Mouse (Mus musculus): ENCODE measurements around the gene Chd8.

GRCm38 (mm10) chr14:52190740-52191359 lies 66.7 kb downstream of the Chd8 start:
- TF ChIP-seq FLI1 (IDR thresholded peaks at IDR 0.05; ENCODE audit: low read length) (no peak), GATA1 (IDR thresholded peaks at IDR 0.05; ENCODE audit: borderline replicate concordance, low read length) (no peak)
